In the genomic region with DNA sequence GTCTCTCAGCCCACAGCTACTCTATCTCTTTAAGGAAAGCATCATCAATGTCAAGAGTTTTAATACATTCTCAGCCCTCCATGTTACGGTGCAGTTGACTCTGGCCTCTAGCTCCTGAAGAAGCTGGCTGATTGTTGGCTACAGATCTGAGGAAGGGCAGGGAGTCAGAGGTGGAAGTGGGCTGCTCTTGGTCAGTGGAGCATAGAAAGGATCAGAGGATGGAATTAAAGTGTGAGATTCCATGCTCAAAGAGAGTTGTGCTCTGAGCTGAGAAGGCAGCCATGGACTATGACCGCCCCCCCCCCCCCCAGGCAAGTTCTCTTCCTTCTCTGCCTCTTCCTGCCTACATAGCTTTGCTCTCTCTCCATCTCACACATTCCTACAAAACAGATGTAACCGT, we compare ENCODE assay signal across 17 mouse cellular contexts. TPM values are rescaled to one million over a fixed set of nuclear protein-coding genes. Genes with fewer than 3 reads are reported as not detected.
A peak's percentile ranks its signal among the peaks of the same experiment; 100 is the strongest.
DNase-seq lines count a peak whose midpoint lies in the region; ATAC-seq and TF ChIP-seq lines count a peak whose summit lies in the region.
"Had no signal": no experiment of that assay in that cellular context is flagged by ENCODE, and none has a peak within 500 bp of the region (broad histone marks: within the 10 kb centered on the region; RNA-seq: fewer than 3 reads in every experiment).

No protein-coding gene starts in this region.

- H3K27me3 ChIP-seq in heart, embryonic 13.5 days (replicated peaks) = no peaks in the 10 kb centered on the region; the same call in 1 of the 2 replicates
- H3K27me3 ChIP-seq in midbrain, embryonic 11.5 days (ENCODE audit: control insufficient read depth, insufficient read depth, low read length) = no peaks in the 10 kb centered on the region
- 0 out of 2 replicates have a peak, but pooled peaks cover 9% of the 10 kb centered on the region for H3K27me3 ChIP-seq in midbrain, embryonic 13.5 days
- H3K27me3 ChIP-seq in kidney, embryonic 15.5 days = no peaks in the 10 kb centered on the region
- H3K27me3 ChIP-seq in stomach, postnatal 0 days (ENCODE audit: control insufficient read depth, insufficient read depth, low read length) = no peaks in the 10 kb centered on the region
- H3K27me3 ChIP-seq: forebrain, embryonic 15.5 days had no signal

- H3K27ac ChIP-seq in heart, embryonic 13.5 days (replicated peaks) = 0 out of 2 replicates have a peak overlapping the region, but pooled peaks have one; percentile 42
- H3K27ac ChIP-seq in midbrain, embryonic 11.5 days (ENCODE audit: low read depth, low read length) = no peak overlapping the region
- H3K27ac ChIP-seq in midbrain, embryonic 13.5 days = no peak overlapping the region
- H3K27ac ChIP-seq in kidney, embryonic 15.5 days = peak overlapping the region; percentile 91
- H3K27ac ChIP-seq in stomach, postnatal 0 days (replicated peaks) = peak overlapping the region; percentile 77
- H3K27ac ChIP-seq: forebrain, embryonic 15.5 days; hindbrain, embryonic 13.5 days had no signal

- H3K9ac ChIP-seq in heart, embryonic 13.5 days = no peak overlapping the region
- H3K9ac ChIP-seq in midbrain, embryonic 11.5 days (ENCODE audit: low read length) = no peak overlapping the region
- H3K9ac ChIP-seq in midbrain, embryonic 13.5 days (replicated peaks) = no peak overlapping the region
- no peak overlapping the region for H3K9ac ChIP-seq in kidney, embryonic 15.5 days
- 0 out of 2 replicates have a peak overlapping the region, but pooled peaks have one; percentile 14 for H3K9ac ChIP-seq in stomach, postnatal 0 days (ENCODE audit: low read length)
- H3K9ac ChIP-seq: forebrain, embryonic 15.5 days; hindbrain, embryonic 13.5 days had no signal

- H3K4me3 ChIP-seq in heart, embryonic 13.5 days = no peak overlapping the region
- H3K4me3 ChIP-seq in midbrain, embryonic 11.5 days (ENCODE audit: low read depth, low read length) = no peak overlapping the region
- no peak overlapping the region for H3K4me3 ChIP-seq in midbrain, embryonic 13.5 days (replicated peaks)
- no peak overlapping the region for H3K4me3 ChIP-seq in kidney, embryonic 15.5 days (replicated peaks)
- no peak overlapping the region for H3K4me3 ChIP-seq in stomach, postnatal 0 days (ENCODE audit: low read depth, low read length)
- H3K4me3 ChIP-seq: forebrain, embryonic 15.5 days; hindbrain, embryonic 13.5 days had no signal

- no peaks in the 10 kb centered on the region for H3K9me3 ChIP-seq in heart, embryonic 13.5 days
- no peaks in the 10 kb centered on the region for H3K9me3 ChIP-seq in midbrain, embryonic 11.5 days (ENCODE audit: control insufficient read depth, low read length)
- no peaks in the 10 kb centered on the region for H3K9me3 ChIP-seq in midbrain, embryonic 13.5 days
- no peaks in the 10 kb centered on the region for H3K9me3 ChIP-seq in kidney, embryonic 15.5 days (replicated peaks)
- no peaks in the 10 kb centered on the region for H3K9me3 ChIP-seq in stomach, postnatal 0 days (ENCODE audit: control insufficient read depth, low read length)
- H3K9me3 ChIP-seq: forebrain, embryonic 15.5 days; hindbrain, embryonic 13.5 days had no signal

- no peak for ATAC-seq in heart, embryonic 13.5 days (ENCODE audit: extremely low read depth, insufficient number of reproducible peaks, low FRiP score, low TSS enrichment)
- 0 out of 2 replicates have a peak, but pooled peaks have one; percentile 14 for ATAC-seq in midbrain, embryonic 11.5 days (ENCODE audit: low FRiP score)
- ATAC-seq in midbrain, embryonic 13.5 days = no peak
- ATAC-seq in kidney, embryonic 15.5 days (replicated peaks; ENCODE audit: low FRiP score) = peak; percentile 59
- ATAC-seq in stomach, postnatal 0 days (ENCODE audit: low FRiP score, low TSS enrichment) = no peak
- ATAC-seq: activated CD4-positive, CD25-positive, alpha-beta regulatory T cell, adult 4 months had no signal

- TF ChIP-seq CTCF in stomach, postnatal 0 days (IDR thresholded peaks at IDR 0.05; ENCODE audit: low read depth) = no peak

- intact Hi-C loops in heart, postnatal 10 days (cut with DNase I) = no loop called here

- TF ChIP-seq EP300 in stomach, postnatal 0 days (optimal IDR thresholded peaks at IDR 0.05) = no peak

- H3K4me1 ChIP-seq in heart, embryonic 13.5 days = peaks cover 54% of the 10 kb centered on the region
- no peaks in the 10 kb centered on the region for H3K4me1 ChIP-seq in midbrain, embryonic 11.5 days (ENCODE audit: control insufficient read depth, insufficient read depth, low read length)
- no peaks in the 10 kb centered on the region for H3K4me1 ChIP-seq in midbrain, embryonic 13.5 days (replicated peaks)
- H3K4me1 ChIP-seq in kidney, embryonic 15.5 days = peaks cover 72% of the 10 kb centered on the region
- peaks cover 24% of the 10 kb centered on the region for H3K4me1 ChIP-seq in stomach, postnatal 0 days (replicated peaks; ENCODE audit: control insufficient read depth, insufficient read depth)
- H3K4me1 ChIP-seq: hindbrain, embryonic 13.5 days had no signal

- no peak for DNase-seq in heart, postnatal 10 days
- DNase-seq in midbrain, embryonic 11.5 days (ENCODE audit: low spot score, missing footprints) = no peak
- no peak for DNase-seq in stomach, postnatal 0 days (ENCODE audit: low spot score)
- no peak for DNase-seq in cerebellum, adult 9-10 months
- no peak for DNase-seq in layer of hippocampus, adult 18-20 months (ENCODE audit: low spot score in 2 of 2)
- DNase-seq: B cell, adult 2 months; cerebellum, postnatal 25 days; gastrocnemius, postnatal 36 days; left cerebral cortex, postnatal 4 days; lung, adult 18-20 months; thymus, postnatal 25 days had no signal

- 54% methylated on average over 3 of the region's 3 CpGs for WGBS in heart, embryonic 13.5 days
- 49% methylated on average over 3 of the region's 3 CpGs for WGBS in midbrain, embryonic 11.5 days
- 47% methylated on average over 2 of the region's 3 CpGs for WGBS in midbrain, embryonic 13.5 days
- WGBS in kidney, embryonic 15.5 days = 28% methylated on average over 3 of the region's 3 CpGs
- WGBS in stomach, postnatal 0 days = 38% methylated on average over 3 of the region's 3 CpGs

- H3K36me3 ChIP-seq in heart, embryonic 13.5 days = no peaks in the 10 kb centered on the region
- no peaks in the 10 kb centered on the region for H3K36me3 ChIP-seq in midbrain, embryonic 11.5 days (ENCODE audit: control insufficient read depth, insufficient read depth, low read length)
- H3K36me3 ChIP-seq in midbrain, embryonic 13.5 days = no peaks in the 10 kb centered on the region
- H3K36me3 ChIP-seq in kidney, embryonic 15.5 days = no peaks in the 10 kb centered on the region
- H3K36me3 ChIP-seq in stomach, postnatal 0 days (ENCODE audit: control insufficient read depth, insufficient read depth, low read length) = no peaks in the 10 kb centered on the region
- H3K36me3 ChIP-seq: forebrain, embryonic 15.5 days; hindbrain, embryonic 13.5 days had no signal

- 0 out of 2 replicates have a peak overlapping the region, but pooled peaks have one; percentile 4 for H3K4me2 ChIP-seq in heart, embryonic 13.5 days
- no peak overlapping the region for H3K4me2 ChIP-seq in midbrain, embryonic 11.5 days
- no peak overlapping the region for H3K4me2 ChIP-seq in midbrain, embryonic 13.5 days (replicated peaks)
- peak overlapping the region; percentile 43 for H3K4me2 ChIP-seq in kidney, embryonic 15.5 days
- H3K4me2 ChIP-seq in stomach, postnatal 0 days (replicated peaks; ENCODE audit: low read depth) = peak overlapping the region; percentile 34; the same call in 1 of the 2 replicates

RNA-seq across cellular contexts. Expression of a gene that starts 13.5 kb away (rescaled TPM):
- 4.8 and 5.7 TPM in 2 replicates for polyA plus RNA-seq in heart, embryonic 13.5 days (2015; fragmentation: Nextera tagmentation; extraction: Ambion mirVana)
- 10 to 100 TPM; 14.9 to 15.7 TPM for total RNA-seq in heart, postnatal 10 days (2021)
- polyA plus RNA-seq in midbrain, embryonic 11.5 days (2014; fragmentation: Nextera tagmentation; extraction: Ambion mirVana) = 3.3 and 3.6 TPM in 2 replicates
- polyA plus RNA-seq in midbrain, embryonic 13.5 days (2015; fragmentation: Nextera tagmentation; extraction: Ambion mirVana) = 1.3 and 1.6 TPM in 2 replicates
- 13.6 and 16.5 TPM in 2 replicates for polyA plus RNA-seq in kidney, embryonic 15.5 days (2015; fragmentation: Nextera tagmentation; extraction: Ambion mirVana)
- polyA plus RNA-seq in stomach, postnatal 0 days (2015; fragmentation: Nextera tagmentation; extraction: Ambion mirVana) = 14.3 and 14.6 TPM in 2 replicates
- 1 to 10 TPM; 3.3 to 4.3 TPM for total RNA-seq in layer of hippocampus, adult 18-20 months (2021)

RNA-seq across cellular contexts. Expression of a gene that starts 24.9 kb away (rescaled TPM):
- 25.5 and 26.6 TPM in 2 replicates for polyA plus RNA-seq in heart, embryonic 13.5 days (2015; fragmentation: Nextera tagmentation; extraction: Ambion mirVana)
- total RNA-seq in heart, postnatal 10 days (2021) = 1 to 10 TPM; 7.1 to 7.8 TPM
- polyA plus RNA-seq in midbrain, embryonic 11.5 days (2014; fragmentation: Nextera tagmentation; extraction: Ambion mirVana) = 60.8 and 67.1 TPM in 2 replicates
- polyA plus RNA-seq in midbrain, embryonic 13.5 days (2015; fragmentation: Nextera tagmentation; extraction: Ambion mirVana) = 15.9 and 16.3 TPM in 2 replicates
- 29.6 and 30.0 TPM in 2 replicates for polyA plus RNA-seq in kidney, embryonic 15.5 days (2015; fragmentation: Nextera tagmentation; extraction: Ambion mirVana)
- polyA plus RNA-seq in stomach, postnatal 0 days (2015; fragmentation: Nextera tagmentation; extraction: Ambion mirVana) = 7.0 and 8.7 TPM in 2 replicates
- total RNA-seq in layer of hippocampus, adult 18-20 months (2021) = under 1 TPM; 0.28 to 0.32 TPM

Comparison
In these comparisons a context has a peak if more than half of its experiments do, and no peak if none do; other contexts are left out.
1. ATAC-seq: peak in midbrain, embryonic 11.5 days (single experiment) and kidney, embryonic 15.5 days (single experiment); none in heart, embryonic 13.5 days (single experiment), midbrain, embryonic 13.5 days (single experiment) and stomach, postnatal 0 days (single experiment).
2. H3K27ac ChIP-seq: peak in heart, embryonic 13.5 days (single experiment), kidney, embryonic 15.5 days (single experiment) and stomach, postnatal 0 days (single experiment); none in midbrain, embryonic 11.5 days (single experiment) and midbrain, embryonic 13.5 days (single experiment).
3. H3K4me2 ChIP-seq: peak in heart, embryonic 13.5 days (single experiment), kidney, embryonic 15.5 days (single experiment) and stomach, postnatal 0 days (single experiment); none in midbrain, embryonic 11.5 days (single experiment) and midbrain, embryonic 13.5 days (single experiment).